Mouse (Mus musculus) lung, postnatal 14 days (tissue): ENCODE data around the gene Tmem41b.
"Not testable (repeated sequence)": the region's sequence is repeated elsewhere in the genome, so short reads cannot be mapped to it uniquely, and the experiment has no call there.

Experiments used
- DNase-seq: peaks from one replicate; pipeline ENCODE4 v3.0.0; 2021

Tmem41b gene

DNA sequence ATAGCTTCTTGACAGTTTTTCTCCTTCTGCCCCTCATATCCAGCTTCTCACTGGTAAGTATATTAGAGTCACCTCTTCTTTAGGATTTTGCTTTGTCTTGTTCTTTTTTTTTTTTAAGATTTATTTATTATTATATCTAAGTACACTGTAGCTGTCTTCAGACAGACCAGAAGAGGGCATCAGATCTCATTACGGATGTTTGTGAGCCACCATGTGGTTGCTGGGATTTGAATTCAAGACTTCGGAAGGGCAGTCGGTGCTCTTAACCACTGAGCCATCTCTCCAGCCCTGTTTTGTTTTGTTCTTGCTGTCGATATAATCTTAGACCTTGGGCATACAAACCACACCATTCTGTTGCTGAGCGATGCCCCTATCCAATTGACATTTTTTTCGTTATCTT lies at the start of gene Tmem41b:
Gene Tmem41b (minus strand): TSS at position 155 of the 400 bp plus-strand sequence.
- DNase-seq, result peak; percentile 11

DNA sequence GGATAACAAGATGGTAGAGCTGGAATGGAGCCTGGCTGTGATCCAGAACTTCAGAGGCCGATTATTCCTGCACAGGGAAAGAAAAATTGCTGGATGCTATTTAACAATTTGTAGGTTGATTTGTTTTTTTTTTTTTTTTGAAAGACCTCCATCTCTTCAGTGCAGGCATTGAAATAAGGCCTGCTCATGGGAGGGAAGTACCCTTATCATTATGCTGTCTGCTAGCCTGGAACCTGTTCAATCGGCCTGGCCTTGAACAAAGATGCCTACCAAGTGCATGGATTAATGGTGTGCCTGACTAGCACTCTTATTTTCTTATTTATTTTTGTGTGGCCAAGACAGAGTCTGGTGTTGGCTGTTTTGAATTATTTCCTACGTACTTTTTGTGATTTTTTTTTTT lies 43.6 kb upstream of the Tmem41b start:
- no peak for DNase-seq

DNA sequence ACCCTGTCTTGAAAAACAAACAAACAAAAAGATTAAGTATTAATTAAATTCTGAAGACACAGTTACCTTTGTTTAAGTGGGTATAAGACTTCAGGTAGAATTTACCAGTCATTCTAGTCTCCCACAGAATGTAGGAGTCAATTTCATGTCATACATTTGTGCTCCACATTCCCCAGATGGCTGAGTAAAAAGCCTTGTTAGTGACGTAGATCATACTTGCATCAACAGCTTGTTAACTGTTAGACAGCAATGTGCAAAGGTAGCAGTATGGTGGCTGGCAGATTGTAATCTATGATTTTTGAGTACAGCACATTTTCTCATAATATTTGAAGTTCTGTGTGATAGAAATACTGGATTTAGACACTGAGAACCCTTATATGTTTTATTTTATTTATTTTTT lies 42.1 kb upstream of the Tmem41b start:
- no peak for DNase-seq

DNA sequence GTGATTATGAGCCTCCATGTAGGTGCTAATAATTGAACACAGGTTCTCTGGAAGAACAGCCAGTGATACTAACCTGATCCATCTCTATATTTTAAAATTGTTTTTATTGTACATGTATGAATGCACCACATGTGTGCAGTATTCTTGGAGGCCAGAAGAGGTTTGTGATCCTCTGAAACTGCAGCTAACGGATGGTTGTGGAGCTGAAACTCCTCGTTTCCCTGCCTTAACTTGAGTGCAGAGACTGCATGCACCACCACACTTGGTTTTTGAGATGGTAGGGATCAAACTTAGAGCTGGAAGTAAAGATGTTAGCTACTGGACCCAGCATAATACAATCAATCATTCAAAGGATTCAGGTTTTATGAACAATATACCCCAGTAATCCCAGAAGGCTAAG lies 39.9 kb upstream of the Tmem41b start:
- no peak for DNase-seq

DNA sequence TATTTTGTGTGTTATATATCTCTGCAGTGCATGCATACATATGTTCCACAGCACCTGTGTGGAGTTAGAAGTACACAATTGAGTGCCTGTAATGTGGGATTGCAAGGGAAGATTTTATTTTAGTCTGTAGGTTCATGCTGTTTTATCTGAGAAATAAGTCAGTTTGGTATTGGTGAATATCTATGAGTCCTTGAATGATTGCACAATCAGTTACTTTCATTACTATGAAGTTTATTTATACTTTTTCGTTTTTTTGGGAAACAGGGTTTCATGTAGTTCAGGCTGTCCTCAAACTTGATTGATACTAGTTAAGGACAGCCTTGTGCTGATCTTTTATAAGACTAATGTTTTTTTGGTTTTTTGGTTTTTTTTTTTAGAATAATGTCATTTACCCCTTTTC lies 36.8 kb upstream of the Tmem41b start:
- no peak for DNase-seq

DNA sequence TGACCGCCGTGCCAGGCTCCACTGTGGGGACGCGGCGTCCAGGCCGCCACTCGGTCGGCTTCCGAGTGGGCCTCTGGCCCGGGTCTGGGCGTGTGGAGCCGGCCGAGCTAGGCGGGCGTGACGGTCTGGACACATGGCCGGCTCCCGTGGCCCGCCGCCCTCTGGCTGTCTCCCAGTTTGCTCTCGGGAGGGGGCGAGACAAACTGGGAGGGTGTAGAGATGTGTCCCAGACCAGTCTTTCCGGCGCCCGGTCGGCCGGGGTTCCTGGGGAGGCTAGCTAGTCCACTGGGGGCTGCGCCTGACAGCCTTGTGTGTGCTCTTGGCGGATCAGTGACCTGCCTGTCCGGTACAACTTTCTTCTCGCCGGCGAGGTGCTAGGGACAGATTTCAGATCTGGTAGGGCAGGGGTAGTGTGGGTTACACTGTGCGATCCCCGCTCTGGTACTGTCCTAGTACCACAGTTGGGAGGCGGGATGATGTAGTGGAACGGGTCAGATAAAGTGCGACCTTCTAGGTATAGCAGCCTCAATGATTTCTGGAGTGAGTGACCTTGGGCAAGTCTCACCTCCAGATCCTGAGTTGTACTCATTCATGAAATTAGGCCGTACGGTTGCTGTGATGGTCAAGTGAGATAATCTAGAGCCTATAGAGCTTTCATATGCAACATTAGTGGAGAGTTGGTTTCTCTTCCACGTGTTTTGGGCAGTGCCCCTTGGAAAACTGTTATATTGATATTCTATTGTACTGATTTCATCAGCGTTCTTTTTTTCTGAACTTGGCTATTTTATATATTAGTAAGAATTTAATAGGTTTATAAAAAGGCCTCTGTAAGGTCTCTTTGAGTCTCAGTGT lies 32.1 kb upstream of the Tmem41b start:
- peak; percentile 60 for DNase-seq

DNA sequence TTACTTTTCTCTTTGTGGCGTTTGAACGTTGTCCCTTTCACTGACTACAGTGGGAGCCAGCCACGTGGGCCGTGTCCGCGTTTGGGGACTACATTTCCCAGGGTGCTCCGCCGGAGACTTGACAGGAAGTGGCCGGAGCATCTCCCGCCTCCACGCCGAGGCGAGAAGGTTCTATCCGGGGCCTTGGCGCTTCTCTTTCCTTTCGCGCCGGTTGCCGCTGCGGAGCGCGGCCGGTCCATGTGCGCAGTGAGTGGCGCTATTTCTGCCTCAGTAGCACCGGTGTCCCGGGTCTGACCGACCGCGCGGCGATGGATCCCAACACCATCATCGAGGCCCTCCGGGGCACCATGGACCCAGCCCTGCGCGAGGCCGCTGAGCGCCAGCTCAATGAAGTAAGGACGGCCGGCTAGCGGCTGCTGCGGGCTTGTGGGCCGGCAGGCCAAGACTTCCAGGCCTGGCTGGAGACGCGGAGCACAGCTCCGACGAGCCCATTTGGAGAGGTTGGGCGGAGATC lies 31.4 kb upstream of the Tmem41b start, which contains the start of gene Ipo7:
Gene Ipo7 (plus strand): TSS at position 158 of the 514 bp plus-strand sequence.
- DNase-seq, result peak; percentile 91

DNA sequence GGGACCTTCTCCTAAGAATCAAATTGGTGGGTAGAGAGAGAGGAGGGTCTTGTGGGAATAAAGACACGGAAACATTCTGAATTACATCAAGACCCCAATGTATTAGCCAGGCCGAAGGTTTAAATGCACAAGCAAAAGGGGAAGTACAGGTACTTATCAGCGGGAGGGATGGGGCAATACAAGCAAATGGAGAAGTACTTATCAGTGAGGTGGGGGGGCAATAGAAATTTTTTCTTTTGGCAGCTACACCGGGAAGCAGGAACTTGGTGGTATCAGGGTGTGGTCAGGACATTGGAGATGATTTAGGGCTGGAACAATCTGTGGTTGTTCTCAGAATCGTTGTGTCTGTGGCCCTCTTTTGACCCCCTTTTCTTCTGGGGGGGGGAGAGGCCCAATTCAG lies 27.5 kb upstream of the Tmem41b start:
- no peak for DNase-seq

DNA sequence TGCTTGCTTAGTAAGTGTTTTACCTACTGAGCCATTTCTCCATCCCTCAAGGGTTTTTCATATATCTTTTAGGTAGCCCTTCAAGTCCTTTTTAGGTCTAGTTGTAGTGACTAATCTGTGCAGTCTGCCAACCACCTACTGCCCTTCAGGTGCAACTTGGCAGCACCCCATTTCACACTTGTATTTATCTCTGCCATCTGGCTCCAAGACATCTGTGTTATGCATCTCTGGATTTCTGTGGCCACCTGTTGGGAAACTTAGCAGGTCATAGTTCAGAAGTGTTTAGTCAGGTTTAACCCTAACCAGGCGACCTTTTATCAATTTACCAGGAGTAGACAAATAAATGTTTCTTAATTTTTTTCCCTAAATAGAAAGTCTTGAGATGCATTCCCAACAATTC lies 24.7 kb upstream of the Tmem41b start:
- no peak for DNase-seq

DNA sequence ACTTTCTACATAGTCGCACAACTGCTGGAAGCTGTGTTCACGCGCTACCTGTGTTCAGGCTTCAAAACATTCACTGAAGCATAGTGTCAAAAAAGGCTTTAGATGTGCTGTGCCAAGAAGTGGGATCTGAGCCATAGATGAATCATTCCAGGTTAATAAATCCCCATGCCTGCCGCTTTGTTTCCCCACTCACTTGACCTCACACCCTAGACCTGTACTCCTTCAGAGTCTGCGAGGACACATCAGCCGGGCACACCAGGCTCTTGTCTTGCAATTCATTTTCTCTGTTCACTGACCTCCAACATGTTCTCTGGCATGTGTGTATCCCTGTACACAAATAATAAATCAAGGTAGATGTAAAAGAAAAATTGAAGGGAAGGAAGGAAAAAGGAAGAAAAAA lies 22.4 kb upstream of the Tmem41b start:
- DNase-seq, result no peak

DNA sequence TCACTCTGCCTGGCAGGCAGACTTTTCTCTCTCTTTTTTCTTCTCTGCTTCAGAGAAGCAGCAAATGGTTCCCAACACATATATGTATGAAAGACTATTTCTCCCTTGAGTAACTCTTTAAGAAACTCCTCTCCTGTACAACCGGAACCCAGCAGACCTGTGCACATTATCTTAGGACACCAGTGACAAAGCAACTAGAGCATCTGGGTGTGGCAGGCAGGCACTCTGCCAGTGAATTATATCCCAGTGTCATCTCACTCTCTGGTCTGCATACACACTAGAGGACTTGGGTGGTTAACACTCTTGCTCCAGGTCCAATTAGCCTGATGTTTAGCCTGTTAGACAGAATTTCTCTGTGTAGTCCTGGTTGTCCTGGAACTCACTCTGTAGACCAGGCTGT lies 21.8 kb upstream of the Tmem41b start:
- no peak for DNase-seq

DNA sequence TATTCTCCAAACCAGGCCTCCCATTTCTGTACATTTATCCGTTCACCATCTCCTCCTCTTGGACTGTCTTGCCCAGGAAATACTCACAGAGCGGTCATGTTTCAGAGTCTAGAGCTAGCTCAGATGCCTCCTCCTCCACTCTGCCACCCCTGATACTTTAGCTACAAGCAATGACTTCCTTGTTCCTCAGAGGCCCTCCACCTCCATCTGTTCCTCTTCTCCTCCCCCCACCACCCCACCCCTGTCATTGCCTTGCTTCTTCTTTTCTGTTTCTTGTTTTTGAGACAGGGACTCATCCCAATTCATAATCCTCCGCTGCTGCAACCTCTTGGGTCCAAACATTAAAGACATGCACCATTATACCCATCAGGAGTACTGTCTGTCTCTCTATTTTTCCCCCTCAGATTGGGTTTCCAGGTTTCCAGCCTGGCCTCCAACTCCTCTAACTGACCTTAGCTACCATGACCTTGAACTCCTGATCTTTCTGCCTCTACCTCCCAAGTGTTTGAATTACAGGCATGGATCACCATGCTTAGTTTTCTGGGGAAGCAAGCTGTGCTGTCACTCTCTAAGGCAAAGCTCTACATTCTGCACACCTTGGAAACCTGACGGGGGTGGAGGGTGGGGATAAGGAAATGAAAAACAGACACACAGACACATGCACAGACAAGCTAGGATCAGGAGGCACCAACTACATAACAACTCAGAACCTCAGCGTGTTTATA lies 19.9 kb upstream of the Tmem41b start:
- DNase-seq, result no peak

DNA sequence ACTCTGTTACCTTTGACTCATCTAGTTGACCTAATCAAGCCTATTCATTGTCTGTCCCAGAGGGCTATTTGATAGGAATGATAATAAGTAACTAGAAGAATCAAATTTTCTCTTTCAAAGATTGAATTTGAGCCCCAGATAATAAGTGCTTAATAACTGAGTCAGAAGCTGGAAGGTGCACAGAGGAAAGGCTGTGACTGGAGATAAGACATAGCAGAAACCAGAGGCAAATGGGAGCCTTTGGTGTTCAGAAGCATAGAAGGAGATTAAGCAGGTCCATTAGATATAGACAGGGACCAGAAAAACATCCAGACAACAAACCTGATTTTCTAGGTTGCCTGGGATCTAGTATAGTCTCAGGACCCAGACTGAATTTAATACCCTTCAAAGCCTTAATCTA lies 19.2 kb upstream of the Tmem41b start:
- DNase-seq, result no peak

DNA sequence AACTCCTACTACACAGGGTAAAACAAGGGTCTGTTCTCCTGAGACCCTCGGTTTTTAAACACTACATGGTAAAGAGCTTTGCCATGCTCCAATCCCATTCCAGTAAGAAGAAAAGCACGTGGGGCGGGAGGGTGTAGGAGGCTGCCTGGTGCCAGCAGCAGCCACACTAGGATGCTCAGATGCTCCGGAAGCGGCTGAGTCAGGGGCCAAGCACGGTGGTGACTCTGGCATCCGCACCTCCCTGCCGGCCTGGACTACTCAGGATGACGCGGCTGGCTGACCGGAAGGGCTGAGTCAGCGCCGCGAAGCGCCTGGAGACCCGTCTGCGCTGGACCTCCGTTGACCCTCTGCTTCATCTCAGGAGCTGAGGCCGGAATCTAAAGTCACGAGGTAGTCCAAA lies 16.2 kb upstream of the Tmem41b start:
- peak; percentile 50 for DNase-seq

DNA sequence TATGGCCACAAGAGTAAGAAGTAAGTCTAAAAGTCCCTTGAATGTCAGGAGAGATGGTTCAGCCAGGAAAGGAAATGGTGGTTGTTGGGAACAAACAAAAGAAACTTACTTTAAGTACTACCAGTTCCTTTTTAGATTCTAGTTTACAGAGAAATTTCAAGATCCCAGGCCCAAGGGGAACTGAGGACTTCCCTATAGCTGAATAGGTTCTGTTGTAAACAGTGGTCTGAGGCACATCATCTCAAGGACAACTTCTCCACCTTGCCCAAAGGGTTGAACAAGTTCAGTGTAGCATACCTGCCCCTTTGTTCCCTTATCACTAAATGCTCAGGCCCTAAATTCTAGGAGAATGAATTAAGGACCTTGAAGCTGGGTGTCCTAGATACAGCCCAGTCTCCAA lies 15.4 kb upstream of the Tmem41b start:
- DNase-seq, result no peak

DNA sequence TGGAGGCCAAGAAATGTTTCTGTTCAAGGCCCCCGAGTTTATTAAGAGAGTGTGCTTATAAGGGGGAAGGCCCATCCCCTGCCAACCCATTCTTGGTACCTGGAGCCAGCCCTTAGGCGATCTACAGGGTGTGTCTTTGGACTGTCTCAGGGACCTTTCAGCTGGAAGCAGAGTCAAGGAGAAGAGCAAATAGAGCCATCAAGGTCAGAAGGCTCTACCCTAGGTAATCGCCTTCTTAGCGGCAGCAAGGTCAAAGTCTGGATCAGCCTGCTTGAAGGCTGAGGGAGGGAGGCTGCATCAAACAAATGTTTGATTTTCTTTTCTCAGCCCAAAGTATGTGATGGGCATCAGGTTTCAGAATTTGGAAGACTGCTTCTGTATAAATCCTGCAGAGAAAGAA lies 11.7 kb upstream of the Tmem41b start:
- no peak for DNase-seq

DNA sequence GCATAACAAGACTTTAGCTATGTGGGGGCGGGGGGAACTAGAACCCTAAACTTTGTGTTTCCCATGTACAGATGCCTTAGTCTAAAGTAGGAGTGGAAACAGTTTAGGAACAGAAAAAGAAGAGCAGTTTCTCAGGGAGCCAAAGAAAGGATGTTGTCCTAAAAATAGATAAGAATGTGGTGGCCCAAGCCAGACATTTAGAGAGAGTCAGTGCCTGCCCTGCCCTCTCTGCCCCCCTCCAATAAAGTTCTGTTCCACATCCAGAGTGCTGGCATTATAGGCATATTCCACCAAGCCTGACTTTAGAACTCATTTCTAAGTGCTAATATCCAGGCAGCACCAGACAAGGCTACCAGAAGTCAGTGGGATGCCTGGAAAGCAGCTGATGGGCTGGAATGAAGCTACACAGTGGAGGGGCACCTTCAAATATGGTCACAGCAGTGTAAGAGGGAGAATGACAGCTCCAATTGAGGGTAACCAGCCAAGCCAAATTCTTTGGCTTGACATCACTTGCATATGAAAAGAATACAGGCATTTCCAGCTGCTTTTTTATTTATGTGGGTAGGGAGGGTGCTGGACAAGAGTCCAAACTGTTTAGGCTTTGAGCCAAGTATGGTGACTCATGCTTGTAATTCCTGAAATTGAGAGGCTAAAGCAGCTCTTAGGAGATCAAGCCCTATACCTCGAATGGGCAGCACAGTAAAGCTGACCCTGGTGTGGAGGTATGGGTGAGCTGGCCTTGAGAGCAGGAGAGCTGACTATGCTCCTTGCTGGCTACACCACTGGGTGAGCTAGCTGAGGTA lies 6.6 kb upstream of the Tmem41b start:
- DNase-seq, result peak; percentile 66

DNA sequence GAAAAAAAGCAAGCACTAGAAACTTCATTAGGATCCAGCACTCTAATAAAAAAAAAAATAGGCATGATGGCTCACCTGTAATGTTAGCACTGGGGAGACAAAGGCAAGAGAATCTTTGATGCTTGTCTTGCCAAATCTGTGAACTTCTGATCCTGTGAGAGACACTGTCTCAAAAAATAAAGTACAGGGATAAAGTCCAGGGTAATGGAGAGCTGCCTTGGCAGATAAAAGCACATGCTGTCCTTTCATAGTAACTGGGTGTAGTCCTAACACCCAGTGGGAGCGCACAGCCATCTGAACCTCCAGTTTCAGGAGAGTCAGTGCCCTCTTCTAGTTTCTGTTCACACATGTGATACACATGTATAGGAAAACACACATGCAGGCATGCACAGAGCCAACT lies 4.6 kb upstream of the Tmem41b start:
- DNase-seq, result no peak

DNA sequence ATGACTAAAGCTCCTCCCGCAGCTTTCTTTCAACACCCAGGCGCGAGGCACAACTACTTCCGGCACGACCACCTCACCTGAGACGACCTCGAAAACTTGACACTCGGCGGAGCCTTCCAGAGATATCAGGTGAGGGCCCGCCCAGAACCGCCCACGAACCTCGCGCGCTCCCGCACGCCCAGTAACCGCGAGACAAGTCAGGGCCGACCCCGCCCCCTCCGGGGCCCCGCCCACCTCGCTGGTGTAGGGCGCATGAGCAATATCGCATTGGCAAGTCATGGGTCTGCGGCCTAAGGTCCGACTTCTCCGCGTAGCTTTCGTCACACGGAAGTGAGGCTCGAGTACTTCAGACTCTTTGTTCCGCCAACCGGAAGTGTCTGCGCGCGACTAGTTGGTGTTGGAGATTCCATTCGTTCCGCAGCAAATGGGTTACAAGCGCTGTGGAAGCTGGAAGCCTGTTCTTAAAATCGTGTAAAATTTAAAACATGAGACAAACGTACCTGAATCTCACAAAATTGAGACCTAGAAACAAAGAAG lies 528 bp downstream of the Tmem41b start:
- peak; percentile 99 for DNase-seq

DNA sequence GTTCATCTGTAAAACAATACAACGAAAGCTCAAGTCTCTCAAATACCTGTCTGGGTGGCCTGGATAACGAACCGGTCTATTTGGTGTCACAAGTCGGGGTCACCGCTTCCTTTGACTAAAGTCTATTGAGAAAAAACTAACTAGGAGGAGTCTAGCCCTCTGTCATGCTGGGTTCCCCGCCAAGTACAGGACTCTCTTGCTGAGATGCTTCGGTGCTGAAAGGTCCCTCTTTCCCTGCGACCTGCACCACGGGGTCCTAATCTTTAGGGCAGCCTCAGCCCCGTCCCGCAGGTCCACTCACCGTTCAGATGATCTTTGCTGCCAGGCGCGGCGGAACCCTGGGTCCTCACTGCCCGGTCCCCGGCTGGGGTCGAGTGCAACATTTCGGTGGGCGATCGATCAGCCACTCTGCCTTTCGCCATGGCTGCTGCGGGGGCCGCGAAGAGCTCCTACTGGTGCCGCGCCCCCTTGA lies 1.0 kb downstream of the Tmem41b start:
- peak; percentile 10 for DNase-seq

DNA sequence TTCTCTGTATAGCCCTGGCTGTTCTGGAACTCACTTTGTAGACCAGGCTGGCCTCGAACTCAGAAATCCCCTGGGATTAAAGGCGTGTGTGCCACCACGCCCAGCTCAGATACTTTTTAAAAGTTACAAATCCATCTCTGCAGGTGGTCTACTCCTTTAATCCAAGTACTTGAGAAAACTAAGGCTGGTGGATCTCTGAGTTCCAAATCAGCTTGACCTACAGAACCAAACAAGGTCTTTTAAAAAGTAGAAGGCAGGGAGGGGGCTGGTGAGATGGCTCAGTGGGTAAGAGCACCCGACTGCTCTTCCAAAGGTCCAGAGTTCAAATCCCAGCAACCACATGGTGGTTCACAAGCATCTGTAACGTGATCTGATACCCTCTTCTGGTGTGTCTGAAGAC lies 2.1 kb downstream of the Tmem41b start:
- not testable (repeated sequence) for DNase-seq

DNA sequence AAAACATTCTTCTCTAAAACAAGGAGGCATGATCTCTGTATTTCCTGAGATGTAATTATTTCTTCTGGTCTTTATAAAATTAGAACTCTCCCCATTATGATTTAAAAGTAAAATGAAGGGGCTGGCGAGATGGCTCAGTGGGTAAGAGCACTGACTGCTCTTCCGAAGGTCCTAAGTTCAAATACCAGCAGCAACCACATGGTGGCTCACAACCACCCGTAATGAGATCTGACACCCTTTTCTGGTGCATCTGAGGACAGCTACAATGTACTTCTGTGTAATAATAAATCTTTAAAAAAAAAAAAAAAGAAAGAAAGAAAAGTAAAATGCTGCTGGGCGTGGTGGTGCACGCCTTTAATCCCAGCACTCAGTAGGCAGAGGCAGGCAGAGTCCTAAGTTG lies 9.6 kb downstream of the Tmem41b start:
- DNase-seq, result not testable (repeated sequence)
